Mouse (Mus musculus): Measurements from ENCODE around the gene Vps54.

DNA sequence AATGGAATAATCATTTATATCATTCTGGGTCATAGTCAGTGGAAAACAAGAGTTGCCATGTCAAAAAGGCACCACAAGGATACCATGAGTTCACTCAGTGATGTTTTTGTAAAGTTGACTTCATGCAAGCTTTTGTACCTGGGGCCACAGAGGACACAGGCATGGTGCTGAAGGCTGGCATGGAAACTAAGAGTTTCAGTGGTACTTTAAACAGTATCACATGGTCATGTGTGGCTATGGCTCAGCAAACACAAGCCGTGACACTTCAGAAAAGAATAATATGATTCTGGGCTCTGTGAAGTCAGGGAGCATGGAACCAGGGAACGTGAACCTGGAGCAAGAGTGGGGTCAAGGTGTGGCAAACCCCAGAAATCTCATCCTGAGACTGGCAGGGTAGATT is 17.7 kb upstream of the Vps54 start:
- TF ChIP-seq POLR2A (IDR thresholded peaks at IDR 0.05; ENCODE audit: control insufficient read depth, extremely low read depth, insufficient read depth, low read length, poor library complexity) (no peak), CTCF (IDR thresholded peaks at IDR 0.05; ENCODE audit: borderline replicate concordance, control insufficient read depth, extremely low read depth, insufficient read depth, low read length, poor library complexity) (no peak)
